Comparison of ENCODE assay signal across 15 mouse cellular contexts in genomic region chr6:51404502-51404901, GRCm38 (mm10).
"Had no signal": no experiment of that assay in that cellular context is flagged by ENCODE, and none has a peak within 500 bp of the region (broad histone marks: within the 10 kb centered on the region; RNA-seq: fewer than 3 reads in every experiment).

No protein-coding gene starts in this region.

- H3K36me3 ChIP-seq: midbrain, embryonic 10.5 days; midbrain, embryonic 12.5 days; neural tube, embryonic 12.5 days had no signal

- H3K9ac ChIP-seq: liver, embryonic 14.5 days; lung, embryonic 14.5 days; midbrain, embryonic 12.5 days; neural tube, embryonic 12.5 days had no signal

- H3K27ac ChIP-seq: liver, embryonic 14.5 days; midbrain, embryonic 10.5 days; midbrain, embryonic 12.5 days; neural tube, embryonic 12.5 days had no signal

- H3K4me3 ChIP-seq: megakaryocyte, embryonic 14.5 days; midbrain, embryonic 10.5 days; midbrain, embryonic 12.5 days; neural tube, embryonic 12.5 days had no signal

- DNase-seq: lung, adult 18-20 months; lung, embryonic 14.5 days; lung, postnatal 10 days; lung, postnatal 4 days; midbrain, embryonic 14.5 days; right cerebral cortex, postnatal 14 days; thymus, adult 18-20 months; thymus, postnatal 14 days; thymus, postnatal 36 days had no signal

- ATAC-seq: midbrain, embryonic 16.5 days had no signal

- H3K4me2 ChIP-seq: lung, embryonic 14.5 days; midbrain, embryonic 12.5 days; neural tube, embryonic 12.5 days had no signal

- H3K27me3 ChIP-seq: neural tube, embryonic 12.5 days had no signal

- H3K9me3 ChIP-seq: midbrain, embryonic 10.5 days; midbrain, embryonic 12.5 days; neural tube, embryonic 12.5 days had no signal

- H3K4me1 ChIP-seq: midbrain, embryonic 12.5 days; neural tube, embryonic 12.5 days had no signal
